Mouse (Mus musculus): ENCODE data around the gene Mdga1.

Gene Mdga1

DNA sequence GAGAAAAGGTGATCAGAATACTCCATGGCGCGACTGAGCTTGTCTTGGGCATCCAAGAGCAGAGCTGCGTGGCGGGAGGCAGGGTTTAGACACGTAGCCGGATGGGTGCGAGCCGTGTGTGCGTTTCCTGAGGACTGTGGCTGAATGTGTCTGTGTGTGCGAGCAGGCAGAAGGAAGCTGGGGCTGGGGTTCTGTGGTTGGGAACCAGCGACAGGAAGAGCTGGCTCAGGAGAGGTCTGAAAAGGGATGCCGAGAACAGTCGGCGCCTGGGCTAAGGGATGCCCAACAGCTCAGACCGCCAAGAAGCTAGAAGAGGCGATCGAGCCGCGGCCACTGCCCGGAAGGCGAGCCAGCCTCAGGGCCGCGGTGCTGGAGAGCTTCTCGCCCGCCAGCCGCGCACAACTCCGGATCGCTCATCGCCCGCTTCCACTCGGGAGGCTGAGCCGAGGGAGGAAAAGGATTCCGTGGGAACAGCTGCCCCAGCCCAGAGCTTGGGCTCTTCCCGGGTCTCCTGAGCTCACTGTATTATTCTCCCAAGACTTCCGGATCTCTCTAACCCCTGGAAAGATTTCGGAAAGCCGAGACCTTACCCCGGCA lies 83.1 kb downstream of the Mdga1 start:
- peak; percentile 42 for DNase-seq (ENCODE audit: low read depth)

DNA sequence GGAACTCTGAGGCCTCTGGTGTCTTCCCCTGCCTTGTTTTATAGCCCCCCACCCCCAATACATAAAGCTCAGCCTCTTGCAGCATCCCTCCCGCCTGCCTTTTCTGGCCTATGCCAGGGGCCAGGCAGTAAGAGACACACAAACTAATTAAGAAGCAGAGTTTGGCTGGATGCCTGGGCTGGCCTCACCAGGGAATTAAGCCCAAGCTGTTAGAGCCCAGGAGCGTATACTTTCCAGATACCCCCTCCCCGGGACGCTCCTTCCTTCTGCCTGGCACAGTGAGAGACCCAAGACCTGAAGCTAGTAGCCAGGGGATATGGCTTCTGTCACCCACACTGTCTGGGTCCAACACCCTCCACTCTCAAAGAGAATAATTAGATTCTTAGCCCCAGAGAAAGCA lies 83.8 kb downstream of the Mdga1 start:
- DNase-seq (ENCODE audit: low read depth): no peak

DNA sequence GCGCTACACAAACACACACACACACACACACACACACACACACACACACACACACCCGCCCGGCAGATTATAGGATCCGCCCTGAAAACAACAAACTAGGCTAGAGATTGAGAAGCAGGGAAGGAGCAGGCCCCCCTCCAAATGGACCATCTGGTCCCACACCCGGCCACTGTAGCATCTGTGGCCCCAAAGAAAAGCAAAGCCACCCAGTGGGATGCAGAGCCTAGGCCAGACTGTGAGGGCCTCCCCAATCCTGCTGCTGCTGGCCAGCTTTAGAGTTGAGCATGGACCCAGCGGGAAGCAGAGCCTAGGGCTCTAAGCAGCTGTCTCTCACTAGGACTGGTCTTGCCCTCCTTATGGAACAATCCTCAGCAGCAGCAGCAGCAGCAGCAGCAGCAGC lies 85.3 kb downstream of the Mdga1 start:
- no peak for DNase-seq (ENCODE audit: low read depth)

DNA sequence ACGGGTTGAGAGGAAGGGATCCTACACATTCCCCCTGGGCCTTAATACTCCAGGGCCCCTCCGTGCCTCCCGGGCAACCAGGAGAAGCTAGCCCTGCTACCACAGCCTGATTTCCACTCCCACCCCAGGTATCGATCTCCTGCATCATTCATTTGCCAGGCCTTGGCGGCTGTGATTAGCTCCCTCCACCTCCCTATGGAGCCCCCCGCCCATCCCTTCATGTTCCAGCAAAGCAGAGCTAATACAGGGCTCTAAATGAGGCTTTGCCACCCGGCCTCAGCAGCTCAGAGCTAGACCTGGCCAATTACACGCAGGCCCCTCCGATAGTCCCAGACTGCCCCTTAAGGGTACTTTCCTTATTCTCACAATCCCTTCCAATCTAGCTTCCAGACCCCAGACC lies 86.5 kb downstream of the Mdga1 start:
- no peak for DNase-seq (ENCODE audit: low read depth)

DNA sequence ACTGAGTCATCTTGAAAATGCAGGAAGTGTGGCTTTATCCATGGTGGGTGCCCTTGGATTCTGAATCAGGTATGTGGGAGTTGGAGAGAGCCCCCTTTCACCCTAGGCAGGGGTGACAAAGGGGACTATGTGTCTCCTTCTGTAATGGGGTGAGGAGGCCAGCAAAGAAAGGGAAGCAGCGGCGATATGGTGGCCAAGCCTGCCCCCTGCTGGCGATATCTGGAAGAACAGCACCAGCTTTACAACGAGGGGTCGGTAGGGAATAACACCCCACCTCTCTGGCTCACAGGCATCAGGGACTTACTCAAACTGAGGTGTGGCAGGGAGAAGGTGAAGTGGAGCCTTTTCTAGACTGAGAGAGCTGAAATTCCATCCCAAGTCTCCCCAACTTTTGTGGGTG lies 87.0 kb downstream of the Mdga1 start:
- DNase-seq (ENCODE audit: low read depth): peak; percentile 81

DNA sequence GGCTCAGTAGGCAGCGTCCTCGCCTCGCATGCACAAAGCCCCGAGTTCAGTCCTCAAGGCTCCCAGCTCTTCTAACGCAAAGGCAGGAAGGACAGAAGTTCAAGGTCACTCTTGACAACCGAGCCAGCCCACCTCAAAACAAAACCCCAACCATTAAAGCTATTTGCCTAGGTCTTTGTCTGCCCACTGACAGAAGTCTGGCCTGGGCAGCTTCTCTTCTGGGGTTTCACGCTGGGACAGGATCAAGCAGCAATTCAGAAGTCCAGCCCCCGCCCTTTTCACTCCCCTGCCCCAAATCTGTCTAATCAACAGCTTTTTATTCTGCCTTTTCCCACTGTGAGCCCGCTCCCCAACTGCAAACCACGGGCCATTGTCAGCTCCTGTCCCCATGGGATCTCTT lies 89.6 kb downstream of the Mdga1 start:
- no peak for DNase-seq (ENCODE audit: low read depth)

DNA sequence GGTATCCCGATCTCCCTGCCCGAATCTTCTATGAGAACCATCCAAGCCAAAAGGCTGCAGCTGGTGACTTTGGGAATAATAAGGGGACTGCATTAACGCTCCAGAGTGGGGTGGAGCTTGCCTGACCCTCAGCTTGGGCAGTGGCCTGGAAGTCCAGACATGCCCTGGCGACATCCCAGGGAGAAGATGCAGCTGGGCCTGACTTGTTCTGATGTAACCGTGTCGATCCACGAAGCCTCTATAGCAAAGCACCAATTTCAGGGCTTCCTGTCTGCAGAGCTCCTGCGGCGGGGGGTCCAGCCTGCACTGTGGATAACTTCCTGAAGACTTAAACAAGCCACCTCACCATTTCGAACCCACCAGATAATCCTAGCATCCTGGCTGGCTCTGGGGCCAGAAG lies 90.9 kb downstream of the Mdga1 start:
- DNase-seq (ENCODE audit: low read depth): no peak

DNA sequence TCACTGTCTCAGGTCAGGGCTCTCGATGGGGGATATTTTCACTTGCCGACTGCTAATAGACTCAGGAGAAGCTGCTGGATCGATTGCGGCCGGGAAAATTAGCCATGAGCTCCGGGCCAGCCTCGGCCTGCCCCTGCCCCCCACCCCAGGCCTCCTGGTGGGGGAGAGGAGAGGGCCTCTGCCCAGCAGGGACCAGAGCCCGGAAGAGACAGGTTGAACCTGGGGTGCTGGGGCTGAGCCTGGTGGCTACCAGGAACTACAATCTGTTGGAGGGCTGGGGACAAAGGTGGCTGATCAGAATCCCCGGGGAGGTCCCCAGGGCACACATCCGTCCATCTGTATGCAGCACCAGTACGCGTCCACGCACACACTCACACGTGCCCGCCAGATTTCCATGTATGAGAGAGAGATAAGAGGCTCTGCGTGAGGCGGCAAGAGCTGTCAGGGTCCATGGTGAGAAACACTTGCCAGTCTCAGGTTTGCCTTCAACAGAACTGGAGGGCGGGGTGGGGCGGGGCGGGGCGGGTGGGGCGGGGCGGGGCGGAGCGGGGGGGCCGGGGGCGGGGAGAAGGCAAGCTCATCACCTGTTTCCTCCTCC lies 95.7 kb downstream of the Mdga1 start:
- no peak for DNase-seq (ENCODE audit: low read depth)

DNA sequence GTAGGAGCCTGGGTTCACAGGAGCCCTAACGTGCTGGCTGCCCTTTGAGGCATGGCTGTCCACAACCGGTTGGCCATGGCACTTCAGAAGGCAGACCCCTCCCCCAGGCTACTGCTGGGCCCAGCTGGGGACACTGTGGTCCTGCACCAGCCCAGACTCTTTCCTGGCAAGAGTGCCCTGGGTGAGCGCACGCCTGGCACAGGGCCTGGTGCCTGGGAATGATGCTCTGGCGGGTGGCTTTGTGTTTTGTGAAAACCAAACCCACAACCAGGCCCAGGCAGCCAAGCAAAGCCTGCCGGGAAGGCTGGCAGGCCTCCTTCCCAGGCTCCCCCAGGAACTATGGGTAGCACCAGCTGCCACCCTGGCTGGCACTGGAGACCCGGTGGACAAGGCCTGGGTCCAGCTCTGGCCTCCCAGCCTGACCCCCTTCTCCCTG lies 96.3 kb downstream of the Mdga1 start:
- no peak for DNase-seq (ENCODE audit: low read depth)

DNA sequence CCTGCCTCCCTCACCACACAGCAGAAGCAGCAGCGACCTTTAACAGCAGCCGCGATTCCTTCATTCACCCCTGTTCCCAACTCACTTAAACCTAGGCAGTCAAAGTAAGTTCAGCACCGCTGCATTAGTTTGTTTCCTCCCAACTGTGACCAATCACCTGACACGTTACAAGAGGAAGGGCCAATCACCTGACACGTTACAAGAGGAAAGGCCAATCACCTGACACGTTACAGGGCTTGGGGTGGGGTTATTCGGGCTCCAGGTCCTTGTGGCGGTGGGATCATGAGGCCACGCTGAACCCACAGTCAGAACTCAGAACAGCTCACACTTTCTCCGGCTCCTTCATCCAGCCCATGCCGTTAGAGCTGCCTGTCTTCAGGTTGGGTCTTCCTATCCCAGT lies 99.6 kb downstream of the Mdga1 start:
- no peak for DNase-seq (ENCODE audit: low read depth)

DNA sequence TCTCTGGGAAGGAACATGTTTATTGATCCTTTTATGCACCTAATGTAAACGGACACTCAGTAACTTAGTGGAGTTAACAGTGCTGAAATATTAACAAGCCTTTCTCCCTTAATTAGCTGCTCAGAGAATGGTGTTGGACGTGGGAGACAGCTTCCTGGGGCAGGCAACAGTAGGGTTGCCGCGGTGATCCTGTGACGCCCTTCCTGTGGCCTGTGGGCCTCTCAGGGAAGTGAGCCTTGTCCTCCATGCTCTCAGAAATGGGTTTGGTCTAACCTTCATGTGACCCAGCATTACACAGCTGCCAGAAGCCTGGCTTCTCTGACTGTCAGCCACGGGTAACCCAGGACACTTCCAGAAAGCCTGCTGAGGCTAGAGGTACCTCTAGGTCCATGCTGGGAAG lies 104.0 kb downstream of the Mdga1 start:
- no peak for DNase-seq (ENCODE audit: low read depth)

DNA sequence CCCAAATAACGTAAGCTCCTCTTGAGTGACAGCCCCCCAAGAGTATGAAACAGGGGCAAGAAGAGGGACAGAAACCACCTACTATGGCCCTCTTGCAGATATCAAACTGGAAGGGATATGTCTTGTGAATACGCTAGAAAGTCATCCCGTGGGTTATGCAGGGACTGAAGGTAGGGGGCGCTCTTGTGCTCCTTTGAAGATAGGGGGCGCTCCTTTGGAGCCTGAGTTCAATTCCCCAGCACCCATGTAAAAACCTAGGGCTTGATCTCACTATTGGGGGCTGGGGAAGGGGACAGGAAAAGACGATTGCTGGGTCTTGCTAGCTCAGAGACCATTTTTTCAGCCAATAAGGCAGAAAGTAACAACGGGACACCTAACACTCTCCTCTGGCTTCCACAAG lies 105.4 kb downstream of the Mdga1 start:
- DNase-seq (ENCODE audit: low read depth): no peak

DNA sequence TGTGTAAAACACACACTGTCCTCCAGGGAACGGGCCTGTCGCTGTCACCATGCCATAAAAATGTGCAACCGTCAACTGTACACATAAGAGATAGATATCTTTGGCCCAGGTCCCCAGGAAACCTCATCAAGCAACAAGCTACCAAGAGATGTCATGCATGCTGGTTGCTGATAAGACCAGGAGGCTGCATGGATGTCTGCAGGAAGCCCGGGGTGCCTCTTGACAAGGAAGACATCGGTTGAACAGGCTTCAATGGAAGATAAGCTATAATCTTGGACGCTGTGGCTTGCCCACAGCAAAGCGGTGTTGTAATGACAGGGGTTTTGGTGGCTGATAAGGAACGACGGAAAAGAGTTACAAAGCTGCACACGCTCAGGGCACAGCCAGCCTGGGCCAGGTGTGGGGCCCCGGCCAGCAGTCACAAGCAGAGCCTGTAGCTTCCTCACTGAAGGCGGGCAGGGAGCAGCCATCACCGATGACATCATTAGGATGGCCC lies 110.1 kb downstream of the Mdga1 start:
- no peak for DNase-seq (ENCODE audit: low read depth)

DNA sequence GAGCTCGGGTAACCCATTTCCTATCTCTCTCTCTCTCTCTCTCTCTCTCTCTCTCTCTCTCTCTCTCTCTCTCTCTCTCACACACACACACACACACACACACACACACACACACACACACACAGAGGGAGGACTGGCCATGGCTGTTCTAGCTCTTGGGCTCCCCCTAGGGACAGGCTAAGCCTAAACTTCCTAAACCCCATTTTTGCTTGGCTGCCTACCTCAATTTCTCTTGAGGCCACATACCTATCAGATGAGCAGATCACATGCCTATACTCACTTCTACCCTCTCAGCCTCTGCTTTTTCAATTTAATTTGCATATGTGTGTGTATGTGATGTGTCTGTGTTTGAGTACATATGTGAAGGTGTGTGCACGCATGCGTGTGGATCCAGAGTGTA lies 111.1 kb downstream of the Mdga1 start:
- DNase-seq (ENCODE audit: low read depth): peak; percentile 70

DNA sequence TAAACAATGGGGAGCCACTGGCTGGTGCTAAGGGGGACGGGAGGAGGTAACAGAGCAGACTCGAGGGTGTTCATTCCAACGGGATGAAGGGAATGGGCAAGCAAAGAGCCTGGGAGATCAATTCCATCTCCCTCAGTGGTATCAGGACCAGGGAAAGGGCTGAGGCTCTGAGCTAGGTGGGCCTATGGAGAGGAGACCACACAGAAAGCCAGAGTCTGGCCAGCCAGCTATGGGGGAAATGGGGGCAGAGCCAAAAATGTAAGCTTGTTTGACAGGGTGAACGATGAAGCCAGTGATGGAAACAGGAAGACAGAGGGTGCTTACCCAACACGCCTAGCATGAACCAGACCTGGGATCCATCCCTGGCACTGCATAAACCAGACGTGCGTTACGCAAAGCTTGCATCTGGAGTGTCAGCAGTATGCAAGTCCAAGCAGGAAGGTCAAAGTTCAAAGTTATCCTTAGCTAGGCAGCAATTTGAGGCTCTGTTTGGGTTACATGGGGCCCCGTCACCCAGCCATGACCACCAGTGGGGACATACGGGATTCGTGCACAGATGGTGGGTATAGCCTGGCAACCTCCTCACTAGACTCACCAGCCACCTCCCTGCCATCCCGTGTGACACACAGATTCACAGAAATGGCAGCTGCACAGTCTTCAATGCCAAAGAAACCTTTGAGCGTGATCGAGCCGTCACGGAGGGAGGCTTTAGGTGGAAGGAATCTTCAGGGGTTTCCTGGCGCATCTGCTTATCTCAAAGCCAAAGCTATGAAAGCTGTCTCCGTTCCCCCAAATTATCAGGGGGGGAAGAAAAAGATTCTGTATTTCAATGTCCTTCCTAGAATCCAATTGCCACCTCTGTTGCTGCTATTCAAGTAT lies 113.9 kb downstream of the Mdga1 start:
- no peak for DNase-seq (ENCODE audit: low read depth)

DNA sequence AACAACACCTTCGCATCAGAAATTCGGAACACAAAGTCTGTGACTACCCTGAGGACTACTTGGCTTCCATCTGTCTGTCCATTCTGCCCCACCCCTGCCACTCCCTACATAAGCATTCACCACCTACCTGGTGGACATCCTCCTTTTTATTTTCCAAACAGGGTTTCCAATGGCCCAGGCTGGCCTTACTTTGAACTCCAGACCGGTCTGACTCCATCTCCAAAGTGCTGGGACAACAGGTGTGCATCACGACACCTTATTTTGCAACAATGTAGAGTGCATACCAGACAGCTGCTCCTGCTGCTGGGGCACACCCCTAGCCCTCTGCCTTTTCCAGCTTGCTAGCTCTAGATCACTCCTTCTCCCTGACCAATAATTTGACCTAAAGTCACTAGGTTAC lies 115.1 kb downstream of the Mdga1 start:
- DNase-seq (ENCODE audit: low read depth): no peak

DNA sequence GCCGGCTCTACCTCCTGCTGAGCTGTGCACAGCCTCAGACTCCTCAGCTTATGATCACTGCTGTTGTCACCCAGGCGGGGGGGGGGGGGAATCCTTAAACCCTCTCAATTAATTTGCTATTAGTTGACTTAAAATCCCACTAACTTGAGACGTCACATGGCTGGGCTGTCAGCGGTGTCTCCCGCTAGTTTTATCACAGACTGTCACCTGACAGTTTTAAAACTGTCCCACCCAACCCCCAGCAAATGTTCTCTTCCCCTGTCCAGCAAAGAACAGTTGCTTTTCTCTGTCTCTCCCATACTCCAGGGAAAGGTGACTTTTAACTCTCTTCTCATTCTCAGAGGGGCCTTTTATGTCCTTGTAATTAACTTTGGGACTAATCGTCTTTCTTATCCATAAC lies 115.5 kb downstream of the Mdga1 start:
- no peak for DNase-seq (ENCODE audit: low read depth)

DNA sequence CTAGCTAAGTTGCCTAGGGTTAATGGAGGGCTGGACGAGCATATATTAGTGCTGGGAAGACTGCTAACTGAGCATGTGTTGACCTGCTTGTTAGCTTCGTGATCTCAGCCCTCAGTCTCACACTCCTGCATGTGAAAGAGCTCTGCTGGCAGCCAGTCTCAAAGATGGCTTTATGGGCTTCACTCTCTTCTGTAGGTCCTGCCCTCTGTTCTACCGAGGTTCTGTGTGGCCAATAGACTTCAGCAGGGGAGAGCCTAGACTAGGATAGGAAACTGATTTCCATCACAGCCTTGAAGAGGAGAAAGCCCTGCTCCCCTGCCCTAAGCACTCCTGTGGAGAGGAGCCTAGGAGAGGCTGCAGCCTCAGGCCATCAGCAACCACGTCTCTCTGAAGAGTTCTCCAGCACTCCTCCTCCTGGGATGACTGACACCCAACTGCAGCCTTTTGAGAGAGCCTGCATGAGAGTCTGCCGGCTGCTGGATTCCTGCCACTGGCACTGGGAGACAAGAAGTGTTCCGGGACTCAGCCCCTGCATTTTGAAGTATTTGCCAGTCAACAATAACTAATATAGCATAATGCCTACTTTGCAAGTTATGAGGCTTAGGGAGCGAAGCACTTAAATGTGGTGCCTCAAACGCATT lies 116.9 kb downstream of the Mdga1 start:
- DNase-seq (ENCODE audit: low read depth): no peak

DNA sequence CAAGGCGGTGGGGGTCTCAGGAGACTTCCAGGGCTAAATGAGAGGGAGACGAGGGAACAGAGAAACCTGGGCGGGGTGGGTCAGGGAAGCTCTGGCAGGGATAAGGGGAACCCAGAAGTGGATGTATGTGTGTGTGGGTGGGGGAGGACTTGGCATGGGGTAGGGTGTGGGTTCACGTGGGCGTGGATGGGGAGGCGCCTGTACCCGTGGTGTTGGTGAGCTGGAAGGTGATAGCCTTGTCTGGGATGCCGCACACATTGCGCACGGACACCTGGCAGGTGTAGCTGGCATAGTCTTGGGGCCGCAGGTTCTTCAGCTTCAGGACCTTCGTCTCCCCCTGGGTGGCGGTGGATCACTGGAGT lies 120.5 kb downstream of the Mdga1 start:
- DNase-seq (ENCODE audit: low read depth): no peak

DNA sequence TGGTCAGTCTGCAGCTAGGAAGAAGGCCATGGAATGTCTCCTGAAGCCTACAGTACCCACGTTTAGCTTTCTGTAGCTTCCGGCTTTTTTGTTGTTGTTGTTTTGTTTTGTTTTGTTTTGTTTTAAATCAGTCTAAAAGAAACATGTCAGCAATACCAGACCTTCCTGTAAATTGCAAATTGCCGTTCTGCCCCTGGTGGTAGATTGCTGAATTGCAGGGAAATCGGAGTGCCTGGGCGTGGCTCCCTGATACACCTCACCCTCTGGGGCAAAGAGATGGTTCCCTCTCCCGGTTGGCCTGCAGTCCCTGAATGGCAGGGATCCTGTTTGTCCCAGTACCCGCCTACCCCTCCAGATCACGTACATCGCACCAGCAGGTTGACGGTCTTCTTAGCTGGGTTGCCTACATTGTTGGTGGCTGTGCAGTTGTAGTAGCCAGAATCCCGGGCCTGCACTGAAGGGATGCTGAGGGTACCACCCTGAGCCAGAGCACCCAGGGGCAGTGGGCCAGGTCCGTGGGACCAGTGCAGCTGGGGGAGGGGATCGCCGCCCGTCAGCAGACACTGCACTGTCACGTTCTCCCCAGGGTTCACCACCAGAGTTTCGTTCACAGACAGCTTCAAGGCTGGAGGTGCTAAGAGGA lies 121.0 kb downstream of the Mdga1 start:
- DNase-seq (ENCODE audit: low read depth): peak; percentile 86

DNA sequence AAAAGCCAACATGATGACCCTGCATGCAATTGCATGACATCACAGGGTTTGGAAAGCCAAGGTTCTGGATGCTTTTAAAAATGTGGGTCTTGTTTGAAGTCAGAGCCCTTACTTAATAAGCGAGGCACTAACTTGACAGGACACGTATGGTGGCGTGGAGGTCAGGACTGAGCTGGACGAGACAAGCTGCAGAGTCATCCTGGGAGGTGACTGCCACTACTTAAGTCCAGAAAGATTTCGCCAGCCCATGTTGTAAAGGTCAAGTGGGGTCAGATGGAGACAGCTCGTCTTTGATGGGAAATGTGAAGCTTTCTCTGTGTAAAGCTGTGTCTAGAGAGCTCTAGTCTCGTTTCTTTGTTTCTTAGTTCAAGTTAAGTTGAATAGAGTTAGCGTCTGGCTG lies 122.6 kb downstream of the Mdga1 start:
- DNase-seq (ENCODE audit: low read depth): no peak

DNA sequence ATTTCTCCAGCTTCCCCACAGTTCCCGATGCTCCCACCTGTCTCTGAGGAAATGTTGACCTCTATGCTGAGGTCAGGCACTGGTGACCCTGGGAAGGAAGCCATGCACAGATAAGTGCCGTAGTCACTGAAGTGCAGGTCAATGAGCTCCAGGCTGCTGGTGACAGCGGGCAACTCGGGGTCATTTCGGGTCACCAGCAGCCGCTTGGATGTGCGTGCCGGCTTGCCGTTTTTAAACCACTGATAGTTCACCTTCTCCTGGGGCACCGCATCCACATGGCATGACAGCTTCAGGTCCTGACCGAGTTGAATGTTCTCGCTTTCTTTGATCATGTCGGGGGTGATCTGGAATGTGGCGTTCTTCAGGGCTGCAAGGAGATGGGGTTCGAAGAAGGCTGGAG lies 123.6 kb downstream of the Mdga1 start:
- no peak for DNase-seq (ENCODE audit: low read depth)
